Mouse (Mus musculus) kidney, adult 2 months (tissue): Measurements from ENCODE around the gene Ipo11. TPM values are rescaled to one million over a fixed set of nuclear protein-coding genes. Genes with fewer than 3 reads are reported as not detected.

Source experiments
- DNase-seq: peaks from one replicate; pipeline ENCODE4 v3.0.0; 2021
- H3K27ac ChIP-seq: fragments of 200-500 bp; 2 replicates; pipeline ENCODE4 v1.5.1; 2012; ENCODE audit warnings: low read depth, low read length, control low read depth, inconsistent platforms; ENCODE audit not compliant: insufficient read depth
- H3K27me3 ChIP-seq: fragments of 200-500 bp; replicated peaks from 2 replicates; pipeline ENCODE4 v1.6.1; 2012; ENCODE audit warnings: mild to moderate bottlenecking, moderate library complexity, low read length, inconsistent platforms; ENCODE audit not compliant: control insufficient read depth, insufficient read depth
- H3K36me3 ChIP-seq: fragments of 200-500 bp; 2 replicates; pipeline ENCODE4 v1.6.1; 2012; ENCODE audit warnings: mild to moderate bottlenecking, moderate library complexity, low read length, inconsistent platforms; ENCODE audit not compliant: control insufficient read depth, insufficient read depth
- H3K4me1 ChIP-seq: fragments of 200-500 bp; 2 replicates; pipeline ENCODE4 v1.6.1; 2011; ENCODE audit warnings: low read length; ENCODE audit not compliant: control insufficient read depth, insufficient read depth
- H3K4me3 ChIP-seq: fragments of 200-500 bp; 2 replicates; pipeline ENCODE4 v1.5.1; 2011; ENCODE audit warnings: mild to moderate bottlenecking, low read depth, low read length, control low read depth; ENCODE audit not compliant: insufficient read depth
- CTCF ChIP-seq: fragments of 200-500 bp; conservative IDR thresholded peaks from 2 replicates; pipeline ENCODE4 v1.5.1; 2011; ENCODE audit warnings: low read depth, mild to moderate bottlenecking, control low read depth, low read length, moderate library complexity, mixed read lengths; ENCODE audit not compliant: insufficient read depth, insufficient read length
- POLR2A ChIP-seq: fragments of 200-500 bp; IDR thresholded peaks from one replicate; pipeline ENCODE4 v1.6.1; 2011; ENCODE audit warnings: low read depth, low read length, control low read depth
- WGBS: fragments of 180-500 bp; shearing (Covaris S2); methylation state at CpG from one replicate; pipeline ENCODE4 v1.1.7; 2018; 5-methylcytosine and 5-hydroxymethylcytosine counted together
- polyA plus RNA-seq: library from polyadenylated mRNA; depleted of rRNA; stranded (reverse); fragments of >200 nt; gene quantifications from 2 replicates; pipeline ENCODE4 v1.2.3, GENCODE M21; 2012

Ipo11 gene
- polyA plus RNA-seq, 1 experiment = 18.9 TPM

DNA sequence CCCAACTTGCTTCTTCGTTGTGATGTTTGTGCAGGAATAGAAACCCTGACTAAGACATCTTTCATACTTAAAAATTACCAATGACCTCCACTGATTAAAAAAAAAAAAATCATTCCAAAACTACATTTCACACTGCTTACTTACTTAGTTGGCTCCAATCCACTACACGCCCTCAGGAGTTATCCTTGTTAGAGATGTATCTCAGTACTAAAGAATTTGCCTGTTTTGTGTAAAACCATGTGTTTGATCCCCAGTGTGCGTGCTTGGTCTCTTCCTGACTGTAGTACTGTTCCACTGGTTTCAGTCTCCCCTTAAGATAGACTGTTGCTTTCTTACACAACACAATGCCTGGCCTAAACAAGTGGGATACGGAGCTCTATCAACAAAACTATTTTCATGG lies 117.0 kb downstream of the Ipo11 start:
- 85% methylated on average over 4 of the region's 4 CpGs for WGBS
- Histone ChIP-seq H3K27ac (no peak overlapping the region), H3K4me3 (no peak overlapping the region), H3K36me3 (no peaks in the 10 kb centered on the region), H3K27me3 (no peaks in the 10 kb centered on the region), H3K4me1 (no peaks in the 10 kb centered on the region)
- TF ChIP-seq POLR2A = no peak
- DNase-seq = no peak

DNA sequence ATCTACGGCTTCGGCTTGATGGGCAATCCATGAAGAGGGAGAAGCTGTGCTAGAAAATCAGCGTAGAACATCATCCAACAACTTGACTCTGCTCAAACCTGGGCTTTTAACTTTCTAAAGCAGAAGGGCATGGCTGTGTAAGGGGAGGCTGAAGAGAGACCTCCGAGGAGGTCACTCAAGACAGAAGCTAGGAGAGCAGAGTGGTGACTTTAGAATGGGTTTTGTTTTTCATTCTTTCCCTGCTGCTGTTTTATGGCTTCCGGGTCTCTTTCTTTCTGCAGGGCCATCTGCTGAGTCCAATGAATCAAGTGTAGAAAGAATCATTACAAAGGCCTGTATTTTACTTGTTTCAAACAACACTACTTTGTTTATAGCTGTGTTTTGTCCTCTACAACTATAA lies 119.7 kb downstream of the Ipo11 start:
- DNase-seq = no peak
- Histone ChIP-seq H3K27me3 (no peaks in the 10 kb centered on the region), H3K27ac (peak overlapping the region; percentile 16), H3K4me1 (no peaks in the 10 kb centered on the region), H3K4me3 (no peak overlapping the region), H3K36me3 (no peaks in the 10 kb centered on the region)
- 69% methylated on average over 5 of the region's 5 CpGs for WGBS
- TF ChIP-seq CTCF (no peak), POLR2A (no peak)

DNA sequence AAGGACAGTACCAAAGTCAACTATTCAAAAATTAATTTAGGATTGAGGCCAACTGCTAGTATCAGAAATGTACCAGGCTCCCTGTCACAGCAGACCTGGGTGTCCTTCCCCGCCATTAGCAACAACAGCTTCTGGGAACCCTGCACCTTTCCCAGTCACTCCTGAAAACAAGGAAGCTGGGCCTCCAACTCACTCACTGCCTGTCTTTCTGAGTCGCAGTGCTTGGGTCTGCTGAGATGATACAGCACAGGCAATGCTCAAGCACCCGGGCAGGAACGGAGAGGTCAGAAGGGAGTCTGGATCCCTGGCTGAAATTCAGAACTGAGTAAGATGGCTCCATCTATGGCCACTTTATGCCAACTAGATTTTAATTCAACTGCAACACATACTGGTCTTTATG lies 123.2 kb downstream of the Ipo11 start:
- TF ChIP-seq POLR2A (no peak), CTCF (no peak)
- no peaks in the 10 kb centered on the region for H3K4me1 ChIP-seq
- H3K4me3 ChIP-seq = no peak overlapping the region
- H3K27ac ChIP-seq = no peak overlapping the region
- H3K36me3 ChIP-seq = no peaks in the 10 kb centered on the region; the same call in 1 of the 2 replicates
- 81% methylated on average over 4 of the region's 4 CpGs for WGBS
- no peaks in the 10 kb centered on the region for H3K27me3 ChIP-seq
- no peak for DNase-seq

DNA sequence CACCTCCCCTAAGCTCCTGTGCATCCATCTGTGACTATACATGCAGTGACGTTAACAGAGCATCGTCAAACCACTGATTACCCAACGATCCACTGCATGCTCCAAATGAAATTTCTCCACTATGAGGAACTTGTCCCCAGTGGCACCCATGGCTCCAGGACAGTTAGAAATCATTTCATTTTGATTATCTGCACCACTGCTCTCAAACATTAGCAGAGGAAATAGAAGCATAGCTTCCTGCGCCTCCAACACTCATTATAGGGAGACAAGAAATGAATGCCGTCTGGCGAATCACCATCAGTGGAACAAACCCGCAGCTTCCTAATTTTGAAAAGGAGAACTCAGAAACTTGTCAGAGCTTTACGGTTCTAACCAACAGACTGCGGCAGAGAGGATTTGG lies 123.7 kb downstream of the Ipo11 start:
- WGBS = 63% methylated on average over 9 of the region's 9 CpGs
- Histone ChIP-seq H3K4me1 (no peaks in the 10 kb centered on the region), H3K36me3 (no peaks in the 10 kb centered on the region; the same call in 1 of the 2 replicates), H3K27me3 (no peaks in the 10 kb centered on the region), H3K4me3 (no peak overlapping the region), H3K27ac (no peak overlapping the region)
- peak; percentile 26 for DNase-seq
- TF ChIP-seq POLR2A = no peak
- no peak for TF ChIP-seq CTCF

DNA sequence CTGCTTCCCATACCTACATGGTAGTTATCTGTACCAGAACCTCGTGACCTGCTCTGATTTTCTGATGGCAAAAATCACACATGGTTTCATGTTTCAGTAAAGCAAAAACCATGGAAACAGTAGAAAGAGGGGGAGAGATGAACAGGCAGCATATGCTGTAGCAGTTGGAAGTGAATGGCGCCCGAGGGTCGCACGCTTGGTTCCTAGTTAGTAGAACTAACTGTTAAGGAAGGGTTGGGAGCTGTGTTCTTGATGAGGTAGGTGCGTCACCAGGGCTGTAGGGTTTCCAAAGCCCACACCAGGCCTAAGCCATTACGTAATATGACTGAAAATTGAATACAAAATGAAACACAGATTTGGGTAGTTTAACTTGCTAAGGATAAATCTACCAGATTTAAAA lies 126.6 kb downstream of the Ipo11 start:
- no peak for TF ChIP-seq POLR2A
- TF ChIP-seq CTCF = no peak
- Histone ChIP-seq H3K4me1 (no peaks in the 10 kb centered on the region), H3K4me3 (no peak overlapping the region), H3K27me3 (no peaks in the 10 kb centered on the region), H3K36me3 (no peaks in the 10 kb centered on the region; the same call in 1 of the 2 replicates), H3K27ac (no peak overlapping the region)
- WGBS = 98% methylated on average over 7 of the region's 7 CpGs
- DNase-seq = no peak

DNA sequence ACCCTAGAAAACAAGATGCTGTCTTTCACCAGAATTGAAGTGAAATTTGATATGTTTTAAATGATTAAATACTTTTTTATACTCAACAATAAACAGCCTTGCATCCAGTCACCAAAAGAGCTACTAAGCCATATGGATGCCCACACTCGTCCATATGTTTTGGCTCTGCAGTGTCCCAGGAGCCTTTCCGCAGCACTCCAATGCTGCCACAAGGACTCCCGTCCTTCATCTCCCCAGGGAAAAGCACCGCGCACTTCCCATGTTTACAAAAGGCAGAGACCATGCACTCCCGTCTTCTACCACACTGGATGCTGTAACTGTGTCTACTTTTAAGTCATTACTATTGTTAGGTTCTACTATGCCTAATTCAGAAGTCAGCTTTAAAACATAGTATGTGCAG lies 127.9 kb downstream of the Ipo11 start:
- no peaks in the 10 kb centered on the region for H3K27me3 ChIP-seq
- TF ChIP-seq POLR2A = no peak
- TF ChIP-seq CTCF = no peak
- no peaks in the 10 kb centered on the region; the same call in 1 of the 2 replicates for H3K36me3 ChIP-seq
- no peak overlapping the region for H3K27ac ChIP-seq
- no peak for DNase-seq
- WGBS = 91% methylated on average over 6 of the region's 6 CpGs
- no peak overlapping the region for H3K4me3 ChIP-seq
- no peaks in the 10 kb centered on the region for H3K4me1 ChIP-seq

DNA sequence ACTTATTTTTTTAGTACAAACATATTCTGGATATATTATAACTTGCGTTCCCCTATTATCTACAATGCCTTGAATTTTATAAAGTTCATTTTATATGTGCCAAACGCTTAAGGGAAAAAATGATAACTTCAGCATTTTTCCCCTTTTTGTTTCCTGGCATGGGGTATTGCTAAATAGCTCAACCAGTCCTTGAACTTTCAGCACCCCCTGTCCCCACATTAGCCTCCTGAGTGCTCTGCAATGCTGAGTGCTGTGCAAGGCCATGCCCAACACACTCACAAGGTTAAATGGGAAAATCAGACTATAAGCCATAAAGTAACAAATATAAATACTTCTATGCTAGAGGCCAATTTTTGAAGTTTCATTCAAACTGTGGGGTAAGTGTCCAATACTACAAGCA lies 128.4 kb downstream of the Ipo11 start:
- no peaks in the 10 kb centered on the region for H3K4me1 ChIP-seq
- H3K4me3 ChIP-seq = no peak overlapping the region
- no peak for DNase-seq
- no peaks in the 10 kb centered on the region; the same call in 1 of the 2 replicates for H3K36me3 ChIP-seq
- 94% methylated on average over 2 of the region's 2 CpGs for WGBS
- no peak overlapping the region for H3K27ac ChIP-seq
- TF ChIP-seq POLR2A (no peak), CTCF (no peak)
- H3K27me3 ChIP-seq = no peaks in the 10 kb centered on the region

DNA sequence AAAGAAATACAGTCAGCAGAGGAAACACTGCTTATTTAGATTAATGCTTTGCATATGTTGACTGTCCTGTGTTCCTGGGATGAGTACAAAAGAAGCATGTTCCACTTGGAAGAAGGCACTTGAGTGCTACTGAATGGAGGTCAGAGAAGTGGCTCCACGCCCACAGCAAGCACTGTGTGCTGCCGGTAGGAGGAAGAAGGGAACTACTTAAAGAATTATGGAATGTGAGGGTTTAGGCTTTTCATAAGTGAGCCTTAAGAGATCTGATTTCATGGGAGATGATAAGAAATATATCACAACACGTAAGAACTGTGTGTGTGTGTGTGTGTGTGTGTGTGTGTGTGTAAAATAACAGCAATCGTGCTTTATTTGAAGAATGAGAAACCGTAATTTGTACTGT lies 129.5 kb downstream of the Ipo11 start:
- DNase-seq = no peak
- Histone ChIP-seq H3K27me3 (no peaks in the 10 kb centered on the region), H3K4me1 (no peaks in the 10 kb centered on the region), H3K27ac (no peak overlapping the region), H3K4me3 (no peak overlapping the region), H3K36me3 (no peaks in the 10 kb centered on the region; the same call in 1 of the 2 replicates)
- TF ChIP-seq CTCF (no peak), POLR2A (no peak)
- WGBS = 85% methylated on average over 5 of the region's 5 CpGs
